Mouse (Mus musculus) embryo, embryonic 10 days (tissue): Measurements from ENCODE around the gene Gm20683.

Source experiments
- DNase-seq: peaks from one replicate; pipeline ENCODE4 v3.0.0-alpha.2; 2015; ENCODE audit warnings: low spot score

Gene Gm20683

GRCm38 (mm10) chr17:25841117-25841880 is at the start of gene Gm20683:
Gm20683 (minus strand) TSS chr17:25841763.
- no peak for DNase-seq

- no peak for DNase-seq
Measured at GRCm38 (mm10) chr17:25888837-25889236, 47.3 kb upstream of the Gm20683 start.

- no peak for DNase-seq
Measured at GRCm38 (mm10) chr17:25887467-25887866, 45.9 kb upstream of the Gm20683 start.

- DNase-seq = no peak
Measured at GRCm38 (mm10) chr17:25886806-25887205, 45.2 kb upstream of the Gm20683 start.

- peak; percentile 51 for DNase-seq
Measured at GRCm38 (mm10) chr17:25885636-25886035, 44.1 kb upstream of the Gm20683 start.

GRCm38 (mm10) chr17:25883824-25884223 is 42.3 kb upstream of the Gm20683 start:
- no peak for DNase-seq

- no peak for DNase-seq
Measured at GRCm38 (mm10) chr17:25883268-25883667, 41.7 kb upstream of the Gm20683 start.

GRCm38 (mm10) chr17:25882306-25882705 is 40.7 kb upstream of the Gm20683 start:
- peak; percentile 67 for DNase-seq

- DNase-seq = peak; percentile 88
Measured at GRCm38 (mm10) chr17:25881691-25882090, 40.1 kb upstream of the Gm20683 start.

GRCm38 (mm10) chr17:25880913-25881641 is 39.5 kb upstream of the Gm20683 start:
- DNase-seq = peak; percentile 95

- DNase-seq = peak; percentile 92
Measured at GRCm38 (mm10) chr17:25880196-25880910, 38.8 kb upstream of the Gm20683 start, which contains the start of gene Wfikkn1. Wfikkn1 (minus strand) TSS chr17:25880858.

- DNase-seq = no peak
Measured at GRCm38 (mm10) chr17:25879750-25880149, 38.2 kb upstream of the Gm20683 start.

GRCm38 (mm10) chr17:25879261-25879660 is 37.7 kb upstream of the Gm20683 start:
- peak; percentile 79 for DNase-seq

- no peak for DNase-seq
Measured at GRCm38 (mm10) chr17:25878611-25879180, 37.1 kb upstream of the Gm20683 start.

- DNase-seq = no peak
Measured at GRCm38 (mm10) chr17:25877741-25878610, 36.4 kb upstream of the Gm20683 start.

GRCm38 (mm10) chr17:25877025-25877424 is 35.5 kb upstream of the Gm20683 start:
- DNase-seq = no peak

- DNase-seq = peak; percentile 30
Measured at GRCm38 (mm10) chr17:25876347-25876915, 34.9 kb upstream of the Gm20683 start.

- peak; percentile 96 for DNase-seq
Measured at GRCm38 (mm10) chr17:25875171-25876136, 33.9 kb upstream of the Gm20683 start.

GRCm38 (mm10) chr17:25874721-25875170 is 33.2 kb upstream of the Gm20683 start, which contains the start of gene Mettl26:
Mettl26 (plus strand) TSS chr17:25875074.
- DNase-seq = peak; percentile 98
